Comparison of ENCODE assay signal across 15 mouse cellular contexts in the genomic region with DNA sequence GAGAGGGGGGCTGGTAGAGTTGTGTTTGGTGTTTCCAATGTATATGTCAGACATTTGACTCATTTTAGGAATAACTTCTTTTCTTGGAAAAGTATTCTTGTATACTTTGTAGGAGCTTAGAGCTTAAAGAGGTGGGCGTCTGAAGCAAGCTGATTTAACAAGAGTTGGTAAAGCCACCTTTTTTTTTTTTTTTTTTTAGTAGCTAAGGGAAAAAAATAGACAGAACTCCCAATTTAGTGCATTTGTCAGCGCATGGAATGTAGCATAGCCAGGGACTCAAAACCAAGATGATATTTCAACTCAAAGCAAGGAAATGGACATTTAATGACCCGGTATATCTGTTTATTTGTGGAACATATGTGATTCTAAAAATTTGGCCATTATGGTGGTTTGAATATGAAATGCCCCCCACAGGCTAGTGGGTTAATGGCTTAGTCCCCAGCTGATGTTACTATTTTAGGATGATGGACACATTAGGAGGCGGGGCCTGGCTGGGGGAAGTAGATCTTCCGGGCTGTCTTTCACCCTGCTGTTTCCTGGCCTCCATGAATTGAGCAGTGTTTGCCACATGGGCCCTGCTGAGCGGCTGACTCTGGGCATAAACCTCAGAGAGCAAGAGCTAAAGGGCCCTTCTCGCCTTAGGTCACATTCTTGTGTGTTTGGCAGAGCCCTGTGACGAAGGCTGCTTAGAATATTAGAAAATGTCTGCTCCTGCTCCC. TPM values are rescaled to one million over a fixed set of nuclear protein-coding genes. Genes with fewer than 3 reads are reported as not detected.
DNase-seq lines count a peak whose midpoint lies in the region; ATAC-seq and TF ChIP-seq lines count a peak whose summit lies in the region.
"Had no signal": no experiment of that assay in that cellular context is flagged by ENCODE, and none has a peak within 500 bp of the region (broad histone marks: within the 10 kb centered on the region; RNA-seq: fewer than 3 reads in every experiment).

No protein-coding gene starts in this region.

- ATAC-seq in midbrain, embryonic 14.5 days (ENCODE audit: low FRiP score, low TSS enrichment): no peak
- ATAC-seq in midbrain, embryonic 11.5 days (ENCODE audit: low FRiP score): no peak
- peak; percentile 70 for ATAC-seq in hindbrain, postnatal 0 days

- no peaks in the 10 kb centered on the region for H3K4me1 ChIP-seq in midbrain, embryonic 14.5 days (ENCODE audit: control insufficient read depth, insufficient read depth, low read length)
- no peaks in the 10 kb centered on the region for H3K4me1 ChIP-seq in midbrain, embryonic 11.5 days (ENCODE audit: control insufficient read depth, insufficient read depth, low read length)
- H3K4me1 ChIP-seq in hindbrain, postnatal 0 days (ENCODE audit: insufficient read depth, low read length): no peaks in the 10 kb centered on the region
- no peaks in the 10 kb centered on the region for H3K4me1 ChIP-seq in lung, adult 2 months (ENCODE audit: control insufficient read depth, insufficient read depth, low read length)

- H3K27me3 ChIP-seq in midbrain, embryonic 14.5 days (ENCODE audit: control insufficient read depth, insufficient read depth, low read length): no peaks in the 10 kb centered on the region
- no peaks in the 10 kb centered on the region for H3K27me3 ChIP-seq in midbrain, embryonic 11.5 days (ENCODE audit: control insufficient read depth, insufficient read depth, low read length)
- no peaks in the 10 kb centered on the region for H3K27me3 ChIP-seq in hindbrain, postnatal 0 days (ENCODE audit: insufficient read depth, low read length)

- WGBS in midbrain, embryonic 14.5 days: 77% methylated on average over 8 of the region's 8 CpGs
- 76% methylated on average over 8 of the region's 8 CpGs for WGBS in midbrain, embryonic 11.5 days
- 57% methylated on average over 8 of the region's 8 CpGs for WGBS in hindbrain, postnatal 0 days
- 64% methylated on average over 8 of the region's 8 CpGs for WGBS in lung, adult 2 months

- H3K9ac ChIP-seq in midbrain, embryonic 14.5 days (replicated peaks; ENCODE audit: low read length): no peak overlapping the region
- H3K9ac ChIP-seq in midbrain, embryonic 11.5 days (ENCODE audit: low read length): no peak overlapping the region
- H3K9ac ChIP-seq in hindbrain, postnatal 0 days (replicated peaks; ENCODE audit: low read length): no peak overlapping the region

- H3K4me2 ChIP-seq in midbrain, embryonic 14.5 days (ENCODE audit: low read length): no peak overlapping the region
- H3K4me2 ChIP-seq in midbrain, embryonic 11.5 days: no peak overlapping the region
- no peak overlapping the region for H3K4me2 ChIP-seq in hindbrain, postnatal 0 days (ENCODE audit: low read depth, low read length)
- H3K4me2 ChIP-seq: liver, embryonic 11.5 days had no signal

- H3K4me3 ChIP-seq in midbrain, embryonic 14.5 days (replicated peaks; ENCODE audit: low read depth, low read length): no peak overlapping the region
- H3K4me3 ChIP-seq in midbrain, embryonic 11.5 days (ENCODE audit: low read depth, low read length): no peak overlapping the region
- H3K4me3 ChIP-seq in hindbrain, postnatal 0 days (ENCODE audit: low read length): no peak overlapping the region
- H3K4me3 ChIP-seq in lung, adult 2 months (replicated peaks; ENCODE audit: extremely low read depth, low read depth, low read length): no peak overlapping the region

- H3K27ac ChIP-seq in midbrain, embryonic 14.5 days (replicated peaks; ENCODE audit: low read depth, low read length): 0 out of 2 replicates have a peak overlapping the region, but pooled peaks have one; percentile 1
- H3K27ac ChIP-seq in midbrain, embryonic 11.5 days (ENCODE audit: low read depth, low read length): no peak overlapping the region
- H3K27ac ChIP-seq in hindbrain, postnatal 0 days: no peak overlapping the region

- TF ChIP-seq POLR2A in lung, adult 2 months (IDR thresholded peaks at IDR 0.05; ENCODE audit: borderline replicate concordance, extremely low read depth, low read depth, low read length): no peak

- H3K36me3 ChIP-seq in midbrain, embryonic 14.5 days (ENCODE audit: control insufficient read depth, insufficient read depth, low read length): no peaks in the 10 kb centered on the region
- H3K36me3 ChIP-seq in midbrain, embryonic 11.5 days (ENCODE audit: control insufficient read depth, insufficient read depth, low read length): no peaks in the 10 kb centered on the region
- no peaks in the 10 kb centered on the region; the same call in 1 of the 2 replicates for H3K36me3 ChIP-seq in hindbrain, postnatal 0 days (ENCODE audit: insufficient read depth, low read length)

- DNase-seq in embryo, embryonic 11 days: peak; percentile 48
- DNase-seq in embryo, embryonic 9.5 days (ENCODE audit: extremely low spot score): no peak
- no peak for DNase-seq in midbrain, embryonic 14.5 days
- DNase-seq in midbrain, embryonic 11.5 days (ENCODE audit: low spot score, missing footprints): no peak
- DNase-seq in cerebellum, adult 9-11 months: peak; percentile 86
- DNase-seq in hindbrain, postnatal 0 days (ENCODE audit: low spot score): peak; percentile 24
- DNase-seq in thymus, postnatal 10 days (ENCODE audit: low spot score in 2 of 2): no peak
- DNase-seq in lung, adult 2 months: no peak
- DNase-seq: adrenal gland, adult 2 months; heart, postnatal 4 days; kidney, postnatal 10 days; right cerebral cortex, postnatal 25 days had no signal

- no peaks in the 10 kb centered on the region for H3K9me3 ChIP-seq in midbrain, embryonic 14.5 days (ENCODE audit: control insufficient read depth, low read length)
- H3K9me3 ChIP-seq in midbrain, embryonic 11.5 days (ENCODE audit: control insufficient read depth, low read length): no peaks in the 10 kb centered on the region
- no peaks in the 10 kb centered on the region for H3K9me3 ChIP-seq in hindbrain, postnatal 0 days (ENCODE audit: low read length)

- TF ChIP-seq CTCF in hindbrain, postnatal 0 days (IDR thresholded peaks at IDR 0.05; ENCODE audit: low read depth): no peak
- no peak for TF ChIP-seq CTCF in lung, adult 2 months (IDR thresholded peaks at IDR 0.05; ENCODE audit: insufficient read depth, low read length)

RNA-seq across cellular contexts. Expression of gene Adam23, which starts 12.3 kb away (rescaled TPM):
- polyA plus RNA-seq in midbrain, embryonic 14.5 days (2014; fragmentation: Nextera tagmentation; extraction: Ambion mirVana): 16.8 and 17.5 TPM in 2 replicates
- polyA plus RNA-seq in midbrain, embryonic 11.5 days (2014; fragmentation: Nextera tagmentation; extraction: Ambion mirVana): 8.0 and 9.1 TPM in 2 replicates
- total RNA-seq in hindbrain, postnatal 0 days (2014; rRNA removed): 46.5 and 62.1 TPM in 2 replicates
- polyA plus RNA-seq in hindbrain, postnatal 0 days (2015; fragmentation: Nextera tagmentation; extraction: Ambion mirVana): 19.2 and 19.9 TPM in 2 replicates
- polyA plus RNA-seq in lung, adult 2 months (2012; rRNA removed): 2.6 and 2.9 TPM in 2 replicates
- total RNA-seq: megakaryocyte, adult 5-6 weeks; MEL had no signal

Comparison
In these comparisons a context has a peak if more than half of its experiments do, and no peak if none do; other contexts are left out.
1. DNase-seq: peak in embryo, embryonic 11 days (single experiment), cerebellum, adult 9-11 months (single experiment) and hindbrain, postnatal 0 days (single experiment); none in embryo, embryonic 9.5 days (single experiment), midbrain, embryonic 14.5 days (single experiment), midbrain, embryonic 11.5 days (single experiment), thymus, postnatal 10 days (0 of 2) and lung, adult 2 months (single experiment).